Mouse (Mus musculus) cerebellum, adult 2 months (tissue): ENCODE measurements around the gene Gm29423. TPM values are rescaled to one million over a fixed set of nuclear protein-coding genes. Genes with fewer than 3 reads are reported as not detected.
"Not testable (repeated sequence)": the region's sequence is repeated elsewhere in the genome, so short reads cannot be mapped to it uniquely, and the experiment has no call there.

Experiments used
- DNase-seq, 2 experiments: peaks; one replicate each; pipeline ENCODE4 v3.0.0; 2021
- H3K27ac ChIP-seq: fragments of 200-500 bp; 2 replicates; pipeline ENCODE4 v1.5.1; 2012; ENCODE audit warnings: low read length, control low read depth, inconsistent platforms; ENCODE audit not compliant: insufficient read depth
- H3K27me3 ChIP-seq: fragments of 200-500 bp; 2 replicates; pipeline ENCODE4 v1.6.1; 2012; ENCODE audit warnings: inconsistent platforms, mild to moderate bottlenecking, low read length, moderate library complexity; ENCODE audit not compliant: control insufficient read depth, insufficient read depth
- H3K4me1 ChIP-seq: fragments of 200-500 bp; 2 replicates; pipeline ENCODE4 v1.6.1; 2011; ENCODE audit warnings: low read length; ENCODE audit not compliant: control insufficient read depth, insufficient read depth
- H3K4me3 ChIP-seq: fragments of 200-500 bp; replicated peaks from 2 replicates; pipeline ENCODE3; 2011; ENCODE audit warnings: mild to moderate bottlenecking, low read depth, low read length, control low read depth; ENCODE audit not compliant: insufficient read depth
- WGBS: fragments of 180-500 bp; shearing (Covaris S2); methylation state at CpG from one replicate; pipeline ENCODE4 v1.1.7; 2018; 5-methylcytosine and 5-hydroxymethylcytosine counted together
- polyA plus RNA-seq: library from polyadenylated mRNA; depleted of rRNA; stranded (reverse); fragments of >200 nt; gene quantifications from 2 replicates; pipeline ENCODE4 v1.2.3, GENCODE M21; 2012; rRNA removed

Gm29423 gene
- polyA plus RNA-seq: not detected in 2 replicates

DNA sequence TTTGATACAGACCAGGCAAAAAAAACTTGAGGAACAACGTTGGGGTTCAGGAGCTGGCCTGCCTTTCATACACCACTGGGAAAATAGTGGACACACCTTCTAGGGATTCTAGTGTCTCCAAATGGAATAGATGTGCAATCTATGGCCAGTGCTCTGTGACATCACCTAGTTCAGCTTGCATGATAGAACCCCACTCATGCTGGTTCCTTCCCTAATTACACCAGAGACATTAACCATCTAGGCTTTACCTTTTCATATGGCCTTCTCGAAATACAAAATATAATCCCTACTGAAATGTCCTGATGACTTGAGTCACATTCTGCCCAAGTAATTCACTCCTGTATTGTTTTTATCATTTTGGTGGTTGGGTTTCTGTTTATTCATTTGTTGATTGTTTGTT is at the start of gene Gm29423, which contains the start of gene Gm29644:
TSS of gene Gm29423 (minus strand) at position 101 of the 400 bp plus-strand sequence.
TSS of gene Gm29644 (minus strand) at position 157 of the 400 bp plus-strand sequence.
- DNase-seq, H3K27me3 ChIP-seq, H3K4me1 ChIP-seq, H3K4me3 ChIP-seq, H3K27ac ChIP-seq: not testable (repeated sequence)
- WGBS: no CpG with 5 or more reads among the region's 2 CpGs

DNA sequence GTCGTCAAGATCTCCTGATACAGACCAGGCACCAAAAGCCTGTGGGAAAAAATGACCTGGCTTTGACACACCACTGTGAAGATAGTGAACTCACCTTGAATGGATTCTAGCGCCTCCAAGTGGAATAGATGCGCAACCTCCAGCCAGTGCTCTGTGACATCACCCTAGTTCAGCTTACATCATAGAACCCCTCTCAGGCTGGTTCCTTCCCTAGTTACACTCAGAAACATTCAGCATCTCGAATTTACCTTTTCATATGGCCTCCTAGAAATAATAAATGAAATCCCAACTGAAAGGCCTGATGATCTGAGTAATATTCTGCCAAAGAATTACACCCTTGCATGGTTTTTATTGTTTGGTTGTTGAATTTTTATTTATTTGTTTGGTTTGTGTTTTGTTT is 29.5 kb downstream of the Gm29423 start, which contains the start of gene Gm21118:
TSS of gene Gm21118 (minus strand) at position 101 of the 400 bp plus-strand sequence.
- no CpG with 5 or more reads among the region's 4 CpGs for WGBS
- not testable (repeated sequence) for DNase-seq, H3K27me3 ChIP-seq, H3K4me3 ChIP-seq, H3K4me1 ChIP-seq, H3K27ac ChIP-seq

Other genes with a start within 250 kb of the Gm29423 start
- not detected in 2 replicates for gene Gm21118, start 29.6 kb downstream of the Gm29423 start, polyA plus RNA-seq
- not detected in 2 replicates for gene Gm29644, start 56 bp upstream of the Gm29423 start, polyA plus RNA-seq
- gene Gm20888, start 138.6 kb upstream of the Gm29423 start, polyA plus RNA-seq: not detected in 2 replicates